Mouse (Mus musculus) limb, embryonic 15.5 days (tissue): Measurements from ENCODE around the gene Cnot11. TPM values are rescaled to one million over a fixed set of nuclear protein-coding genes. Genes with fewer than 3 reads are reported as not detected.

Source experiments
- ATAC-seq: fragments of 200-750 bp; cut with Nextera tagmentation; 2 replicates; pipeline ENCODE4 v1.8.0; 2017; ENCODE audit warnings: low read depth, moderate TSS enrichment; ENCODE audit not compliant: insufficient number of reproducible peaks, low FRiP score, low TSS enrichment
- H3K27ac ChIP-seq: fragments of 300-500 bp; sonication (generic); 2 replicates; pipeline ENCODE4 v1.5.1; 2015; ENCODE audit warnings: moderate library complexity, mild to moderate bottlenecking, inconsistent platforms
- H3K27me3 ChIP-seq: fragments of 300-500 bp; sonication (generic); 2 replicates; pipeline ENCODE4 v1.6.1; 2015; ENCODE audit warnings: inconsistent platforms
- H3K36me3 ChIP-seq: fragments of 300-500 bp; sonication (generic); 2 replicates; pipeline ENCODE4 v1.6.1; 2015; ENCODE audit warnings: inconsistent platforms
- H3K4me1 ChIP-seq: fragments of 300-500 bp; sonication (generic); 2 replicates; pipeline ENCODE4 v1.6.1; 2015; ENCODE audit warnings: inconsistent platforms
- H3K4me2 ChIP-seq: fragments of 300-500 bp; sonication (generic); 2 replicates; pipeline ENCODE4 v1.6.1; 2015; ENCODE audit warnings: mild to moderate bottlenecking, inconsistent platforms
- H3K4me3 ChIP-seq: fragments of 300-500 bp; sonication (generic); 2 replicates; pipeline ENCODE4 v1.5.1; 2015; ENCODE audit warnings: mild to moderate bottlenecking, inconsistent platforms
- H3K9ac ChIP-seq: fragments of 300-500 bp; sonication (generic); 2 replicates; pipeline ENCODE4 v1.6.1; 2015; ENCODE audit warnings: inconsistent platforms
- H3K9me3 ChIP-seq: fragments of 300-500 bp; sonication (generic); 2 replicates; pipeline ENCODE4 v1.6.1; 2016; ENCODE audit warnings: inconsistent platforms
- WGBS: fragments of 180-500 bp; shearing (Covaris S2); methylation state at CpG from one replicate; pipeline ENCODE4 v1.1.7; 2015; 5-methylcytosine and 5-hydroxymethylcytosine counted together
- polyA plus RNA-seq: library from polyadenylated mRNA; unstranded; fragments of >200 nt; fragmentation: Nextera tagmentation; extraction: Ambion mirVana; gene quantifications from 2 replicates; pipeline ENCODE4 v1.2.1, GENCODE M21; 2015

The Cnot11 gene
- polyA plus RNA-seq, 1 experiment from 2014 or later = 19.2 TPM

DNA sequence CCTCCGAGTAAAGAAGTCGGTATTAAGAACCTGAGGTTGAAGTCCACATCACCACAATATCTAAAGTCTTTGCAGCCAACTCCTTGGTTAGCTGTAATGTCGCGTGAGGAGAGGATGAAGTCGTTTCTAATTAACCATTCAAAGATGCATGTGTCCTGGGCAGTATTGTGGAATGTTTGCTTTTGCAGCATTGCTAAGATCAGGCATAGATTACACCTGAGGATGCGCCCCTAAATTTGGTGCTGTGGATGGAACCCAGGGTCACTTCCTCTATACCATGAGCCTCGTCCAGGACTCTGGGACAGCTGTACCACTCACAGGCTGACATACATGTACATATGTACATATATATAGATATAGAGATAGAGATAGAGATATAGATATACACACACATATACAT is 1.9 kb downstream of the Cnot11 start:
- Histone ChIP-seq H3K4me2 (peak overlapping the region; percentile 84), H3K27me3 (no peaks in the 10 kb centered on the region), H3K9me3 (0 out of 2 replicates have a peak, but pooled peaks cover 4% of the 10 kb centered on the region), H3K4me3 (peak overlapping the region; percentile 71), H3K4me1 (peaks cover 17% of the 10 kb centered on the region), H3K27ac (no peak overlapping the region), H3K36me3 (peaks cover 36% of the 10 kb centered on the region), H3K9ac (peak overlapping the region; percentile 85)
- no peak for ATAC-seq
- WGBS = 36% methylated on average over 7 of the region's 7 CpGs

DNA sequence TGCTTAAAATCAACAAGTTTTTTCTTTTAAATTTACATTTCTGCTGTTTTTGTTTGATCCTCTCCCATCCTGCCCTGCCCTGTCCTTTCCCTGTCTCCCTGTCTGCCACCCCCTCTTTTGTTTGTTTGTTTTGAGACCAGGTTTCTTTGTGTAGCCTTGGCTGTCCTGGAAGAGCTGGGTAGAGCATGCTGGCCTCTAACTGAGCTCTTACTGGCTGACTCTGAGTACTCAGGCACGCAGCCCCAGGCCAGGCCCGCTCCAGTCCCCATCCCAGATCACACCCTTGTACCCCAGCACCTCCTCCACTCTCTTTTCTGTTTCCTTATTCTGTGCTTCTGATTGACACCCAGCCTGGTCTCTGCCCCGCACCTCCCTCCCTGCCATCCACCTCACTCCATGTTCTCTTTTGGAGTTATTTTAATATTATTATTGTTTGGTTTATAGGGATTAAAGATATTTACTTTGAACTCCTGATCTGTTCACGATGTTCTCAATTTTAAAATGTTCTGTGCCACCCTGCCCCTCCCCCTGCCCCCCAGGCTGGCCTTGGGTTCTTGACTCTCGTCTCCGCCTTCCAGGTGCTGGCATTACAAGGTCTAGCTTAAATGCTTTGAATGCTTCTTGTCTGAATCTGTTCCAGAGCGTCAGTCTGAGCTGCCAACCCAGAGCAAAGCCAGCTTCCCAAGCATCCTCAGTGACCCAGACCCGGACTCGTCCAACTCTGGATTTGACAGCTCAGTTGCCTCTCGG is 3.0 kb downstream of the Cnot11 start:
- Histone ChIP-seq H3K9me3 (0 out of 2 replicates have a peak, but pooled peaks cover 4% of the 10 kb centered on the region), H3K9ac (no peak overlapping the region), H3K4me1 (peaks cover 17% of the 10 kb centered on the region), H3K4me2 (no peak overlapping the region), H3K27ac (no peak overlapping the region), H3K4me3 (no peak overlapping the region), H3K36me3 (peaks cover 44% of the 10 kb centered on the region), H3K27me3 (no peaks in the 10 kb centered on the region)
- WGBS = 81% methylated on average over 10 of the region's 10 CpGs
- no peak for ATAC-seq

DNA sequence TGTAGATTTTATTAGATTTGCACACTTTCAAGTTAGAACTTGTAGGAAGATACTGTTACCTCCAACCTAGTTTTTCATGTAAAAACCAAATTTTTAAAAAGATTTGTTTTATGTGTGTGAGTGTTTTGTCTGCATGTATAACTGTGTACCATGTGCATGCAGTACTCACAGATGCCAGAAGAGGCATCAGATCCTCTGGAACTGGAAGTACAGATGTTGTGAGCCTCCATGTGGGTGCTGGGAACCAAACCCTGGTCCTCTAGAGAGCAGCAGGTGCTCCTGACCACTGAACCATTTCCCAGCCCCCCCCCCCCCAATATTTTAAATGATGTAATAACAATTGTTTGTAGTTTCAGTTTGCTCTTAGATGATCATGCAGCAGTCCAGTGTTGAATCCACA is 5.8 kb downstream of the Cnot11 start:
- no peak for ATAC-seq
- H3K36me3 ChIP-seq = peaks cover 62% of the 10 kb centered on the region
- H3K4me3 ChIP-seq = no peak overlapping the region

DNA sequence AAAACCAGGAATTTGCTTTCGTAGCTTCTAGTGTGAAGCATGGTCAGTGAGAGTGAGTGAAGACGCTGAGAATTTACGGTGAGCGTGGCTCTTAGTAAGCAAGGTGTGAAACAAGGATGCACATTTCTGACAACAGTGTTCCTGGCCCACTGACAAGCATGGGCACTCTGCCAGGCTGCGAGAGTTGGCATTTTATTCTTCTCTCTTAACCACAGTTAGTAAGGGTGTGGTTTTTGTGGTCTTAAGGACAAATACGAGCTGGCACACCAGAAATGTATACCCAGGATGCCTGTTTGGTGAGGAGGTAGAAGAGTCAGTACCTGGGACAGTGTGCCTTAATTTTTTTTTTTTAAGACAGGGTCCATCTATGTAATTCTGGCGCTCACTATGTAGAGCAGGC is 10.8 kb downstream of the Cnot11 start:
- WGBS = 88% methylated on average over 7 of the region's 7 CpGs
- no peaks in the 10 kb centered on the region for H3K27me3 ChIP-seq
- no peaks in the 10 kb centered on the region for H3K9me3 ChIP-seq
- H3K4me3 ChIP-seq = no peak overlapping the region
- no peaks in the 10 kb centered on the region for H3K4me1 ChIP-seq
- no peak overlapping the region for H3K27ac ChIP-seq
- no peak for ATAC-seq
- no peak overlapping the region for H3K9ac ChIP-seq
- H3K36me3 ChIP-seq = peaks cover 68% of the 10 kb centered on the region
- H3K4me2 ChIP-seq = no peak overlapping the region

More for the DNA sequence above, 5.8 kb downstream of the Cnot11 start:
- 0 out of 2 replicates have a peak, but pooled peaks cover 4% of the 10 kb centered on the region for H3K9me3 ChIP-seq
- no peak overlapping the region for H3K27ac ChIP-seq
- no peaks in the 10 kb centered on the region for H3K27me3 ChIP-seq
- H3K9ac ChIP-seq = no peak overlapping the region
- peaks cover 12% of the 10 kb centered on the region for H3K4me1 ChIP-seq
- no peak overlapping the region for H3K4me2 ChIP-seq

DNA sequence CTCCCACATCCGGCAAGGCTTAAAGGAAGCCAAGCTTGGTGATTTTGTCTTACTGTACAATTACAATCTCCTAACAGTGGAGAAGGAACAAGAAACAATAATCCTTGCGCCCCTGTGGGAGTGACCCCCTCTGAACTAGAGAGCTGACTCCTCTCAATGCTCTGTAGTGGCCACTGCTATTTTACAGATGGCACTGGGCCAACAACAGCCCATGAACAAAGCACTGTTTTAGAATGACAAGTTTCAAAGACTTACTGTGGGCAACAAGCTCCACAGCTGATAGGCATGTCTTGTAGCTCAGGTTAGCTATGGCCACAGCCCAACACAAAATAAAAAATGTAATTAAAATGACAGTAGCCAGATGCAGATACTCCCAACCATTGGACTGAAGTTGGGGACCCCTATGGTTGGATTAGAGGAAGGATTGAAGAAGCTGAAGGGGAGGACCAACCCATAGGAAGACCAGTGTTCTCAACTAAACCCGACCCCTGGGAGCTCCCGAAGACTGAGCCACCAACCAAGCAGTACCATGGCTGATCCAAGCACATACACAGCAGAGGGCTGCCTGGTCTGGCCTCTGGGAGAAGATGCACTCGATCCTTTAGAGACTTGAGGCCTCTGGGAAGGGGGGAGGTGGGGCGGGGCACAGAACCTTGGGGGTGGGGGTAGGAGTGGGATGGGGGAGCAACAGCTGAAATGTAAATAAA is 11.5 kb downstream of the Cnot11 start:
- peaks cover 61% of the 10 kb centered on the region for H3K36me3 ChIP-seq

DNA sequence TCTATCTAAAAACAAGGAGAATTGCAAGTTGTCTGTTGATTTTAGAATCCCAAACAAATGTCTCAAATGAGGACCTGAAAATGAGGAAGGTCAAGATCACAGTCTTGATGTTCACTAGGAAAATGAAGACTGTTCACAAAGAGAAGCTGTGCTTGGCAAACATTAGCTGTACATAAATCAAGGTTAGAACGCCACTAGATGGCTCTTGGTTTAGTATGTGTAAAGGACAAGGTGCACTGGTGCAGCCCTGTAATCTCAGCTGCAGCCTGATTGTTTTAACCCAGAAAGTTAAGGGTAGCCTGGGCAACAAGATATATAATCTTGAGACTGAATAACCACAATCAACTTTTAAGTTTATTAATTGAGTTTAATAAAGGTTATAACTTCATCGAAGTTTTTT is 12.4 kb downstream of the Cnot11 start:
- no peaks in the 10 kb centered on the region for H3K4me1 ChIP-seq
- H3K36me3 ChIP-seq = peaks cover 61% of the 10 kb centered on the region
- H3K27ac ChIP-seq = no peak overlapping the region
- no peak overlapping the region for H3K4me2 ChIP-seq
- no peaks in the 10 kb centered on the region for H3K27me3 ChIP-seq
- H3K9ac ChIP-seq = no peak overlapping the region
- ATAC-seq = no peak
- H3K9me3 ChIP-seq = no peaks in the 10 kb centered on the region
- H3K4me3 ChIP-seq = no peak overlapping the region
- WGBS = 56% methylated on average over 2 of the region's 2 CpGs

More for the DNA sequence above, 11.5 kb downstream of the Cnot11 start:
- Histone ChIP-seq H3K27me3 (no peaks in the 10 kb centered on the region), H3K4me3 (no peak overlapping the region), H3K27ac (no peak overlapping the region), H3K4me1 (no peaks in the 10 kb centered on the region), H3K4me2 (no peak overlapping the region), H3K9me3 (no peaks in the 10 kb centered on the region), H3K9ac (no peak overlapping the region)
- WGBS = 92% methylated on average over 6 of the region's 6 CpGs
- ATAC-seq = no peak

DNA sequence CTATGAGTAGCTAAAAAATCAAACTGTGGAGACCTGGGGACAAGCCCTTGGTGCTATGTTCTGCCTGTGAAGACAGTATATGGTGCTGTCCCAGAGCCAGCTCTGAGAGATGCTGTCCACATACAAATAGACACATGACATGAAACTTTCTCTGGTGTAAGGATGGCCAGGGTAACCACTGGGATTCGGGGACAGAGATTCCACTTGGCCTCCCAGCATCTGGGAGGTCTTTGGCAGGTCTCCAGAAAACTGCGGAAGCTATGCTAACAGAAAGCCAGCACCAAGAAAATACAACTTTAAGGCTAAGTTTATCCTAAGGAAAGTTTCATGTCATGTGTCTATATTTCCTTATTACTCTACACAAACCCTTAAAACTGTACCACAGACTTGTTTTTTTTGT is 15.0 kb downstream of the Cnot11 start:
- no peak for ATAC-seq

DNA sequence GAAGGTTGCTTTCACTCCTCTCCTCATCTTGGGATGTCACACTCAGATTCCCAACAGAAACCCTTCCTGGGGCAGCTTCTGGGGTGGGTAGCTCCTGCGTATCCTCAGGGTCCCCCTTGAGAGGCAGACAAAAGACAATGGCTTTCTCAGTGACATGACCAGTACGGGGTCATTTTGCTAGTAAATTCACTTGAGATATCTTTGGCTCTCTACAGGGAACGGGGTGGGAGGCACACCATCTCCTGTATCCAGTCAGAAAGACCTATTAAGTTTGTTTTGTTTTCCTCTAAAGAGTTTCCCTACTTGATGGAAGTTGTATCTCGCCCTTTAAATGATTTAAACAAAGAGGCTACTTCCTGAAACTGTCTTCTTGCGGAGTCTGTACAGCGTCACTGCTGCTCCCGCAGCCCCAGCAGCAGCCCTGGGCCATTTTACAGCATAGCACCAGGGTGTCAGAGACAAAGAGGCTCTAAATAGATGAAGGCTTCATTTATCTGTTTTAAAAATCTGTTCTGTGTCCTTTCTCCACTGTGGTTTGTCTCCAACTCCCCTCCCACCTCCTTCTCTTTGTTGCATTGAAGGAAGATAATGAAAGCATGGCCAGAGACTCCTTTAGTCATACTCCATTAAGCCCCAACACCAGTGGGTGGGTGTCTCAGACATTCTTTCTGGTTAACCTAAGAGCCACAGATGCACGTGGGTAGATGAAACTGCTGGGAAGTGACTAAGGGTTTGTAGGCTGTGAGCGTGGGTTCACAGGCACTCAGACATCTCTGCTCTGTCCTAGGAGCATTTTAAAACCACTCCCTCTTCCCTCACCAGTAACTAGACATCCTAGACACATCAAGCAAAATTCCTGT is 21.0 kb downstream of the Cnot11 start:
- Histone ChIP-seq H3K9ac (no peak overlapping the region), H3K4me2 (no peak overlapping the region), H3K9me3 (no peaks in the 10 kb centered on the region), H3K4me3 (no peak overlapping the region), H3K36me3 (peaks cover 61% of the 10 kb centered on the region), H3K27ac (no peak overlapping the region), H3K4me1 (no peaks in the 10 kb centered on the region), H3K27me3 (no peaks in the 10 kb centered on the region)
- 60% methylated on average over 9 of the region's 9 CpGs for WGBS
- ATAC-seq = no peak

More for the DNA sequence above, 15.0 kb downstream of the Cnot11 start:
- Histone ChIP-seq H3K4me3 (no peak overlapping the region), H3K9ac (no peak overlapping the region), H3K4me1 (no peaks in the 10 kb centered on the region), H3K36me3 (peaks cover 54% of the 10 kb centered on the region), H3K4me2 (no peak overlapping the region), H3K27me3 (no peaks in the 10 kb centered on the region), H3K27ac (no peak overlapping the region), H3K9me3 (no peaks in the 10 kb centered on the region)
- WGBS = 79% methylated on average over 2 of the region's 2 CpGs

DNA sequence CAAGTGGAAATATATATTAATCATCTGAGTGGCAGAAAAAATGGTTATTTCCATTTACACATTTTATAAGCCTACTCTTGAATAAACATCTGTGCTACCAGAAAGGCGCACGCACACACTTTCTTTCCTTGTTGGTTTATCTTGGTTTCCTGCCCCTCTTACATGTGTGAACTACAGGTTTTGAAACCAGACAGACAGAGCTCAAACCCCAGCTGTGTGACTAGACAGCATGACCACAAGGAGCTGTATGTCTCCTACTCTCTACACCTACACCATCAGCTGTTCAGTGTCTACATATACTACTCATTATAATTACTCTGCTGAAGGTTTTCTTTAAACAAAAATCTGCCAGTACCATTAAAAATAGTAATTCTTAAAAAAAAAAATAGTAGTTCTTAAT is 24.2 kb downstream of the Cnot11 start:
- peaks cover 62% of the 10 kb centered on the region for H3K36me3 ChIP-seq
- 94% methylated on average over 2 of the region's 2 CpGs for WGBS

DNA sequence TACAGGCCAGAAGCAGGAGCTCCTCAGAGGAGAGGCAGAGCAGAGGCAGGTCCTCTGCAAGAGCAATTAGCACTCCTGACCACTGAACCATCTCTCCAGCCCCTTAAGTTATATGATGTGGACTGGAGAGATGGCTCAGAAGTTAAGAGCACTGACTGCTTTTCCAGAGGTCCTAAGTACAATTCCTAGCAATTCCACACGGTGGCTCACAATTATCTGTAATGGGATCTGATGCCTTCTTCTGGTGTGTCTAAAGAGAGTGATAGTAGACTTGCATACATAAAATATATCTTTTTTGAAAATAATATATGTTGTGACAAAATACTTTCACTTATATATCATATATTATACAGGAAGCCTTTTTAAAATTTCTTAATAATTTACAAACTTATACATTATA is 27.1 kb downstream of the Cnot11 start:
- WGBS = 43% methylated on average over 1 of the region's 1 CpGs
- no peak for ATAC-seq

More for the DNA sequence above, 24.2 kb downstream of the Cnot11 start:
- H3K27ac ChIP-seq = no peak overlapping the region
- H3K27me3 ChIP-seq = no peaks in the 10 kb centered on the region
- no peak for ATAC-seq
- no peaks in the 10 kb centered on the region for H3K9me3 ChIP-seq
- H3K9ac ChIP-seq = no peak overlapping the region
- H3K4me1 ChIP-seq = no peaks in the 10 kb centered on the region
- H3K4me3 ChIP-seq = no peak overlapping the region
- H3K4me2 ChIP-seq = no peak overlapping the region

DNA sequence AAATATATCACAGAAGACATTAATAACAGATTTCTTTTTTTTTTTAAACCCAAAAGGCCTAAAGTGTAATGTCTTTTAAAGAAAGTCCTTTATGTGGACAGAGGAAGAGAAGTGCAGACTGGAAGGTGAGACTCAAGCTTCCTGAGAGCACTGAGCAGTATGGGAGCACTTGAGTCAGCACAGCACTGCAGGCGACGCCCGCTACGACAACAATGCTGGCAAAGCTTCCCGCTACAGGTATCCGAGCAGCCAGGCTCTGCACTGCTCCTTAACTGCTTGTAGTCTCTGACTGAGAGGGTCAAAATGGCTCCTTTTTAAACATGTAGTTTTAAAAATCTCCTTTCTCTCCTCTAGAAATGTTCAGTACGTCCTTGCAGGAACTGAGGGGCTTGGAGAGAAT is 28.4 kb downstream of the Cnot11 start:
- H3K9me3 ChIP-seq = no peaks in the 10 kb centered on the region
- no peak for ATAC-seq
- no peak overlapping the region for H3K4me2 ChIP-seq
- WGBS = 78% methylated on average over 7 of the region's 7 CpGs
- H3K36me3 ChIP-seq = peaks cover 37% of the 10 kb centered on the region
- H3K4me3 ChIP-seq = no peak overlapping the region
- H3K9ac ChIP-seq = no peak overlapping the region
- H3K4me1 ChIP-seq = no peaks in the 10 kb centered on the region
- H3K27ac ChIP-seq = no peak overlapping the region
- H3K27me3 ChIP-seq = no peaks in the 10 kb centered on the region

More for the DNA sequence above, 27.1 kb downstream of the Cnot11 start:
- H3K36me3 ChIP-seq = peaks cover 46% of the 10 kb centered on the region
- no peaks in the 10 kb centered on the region for H3K4me1 ChIP-seq
- no peak overlapping the region for H3K27ac ChIP-seq
- H3K4me3 ChIP-seq = no peak overlapping the region
- H3K27me3 ChIP-seq = no peaks in the 10 kb centered on the region
- H3K9me3 ChIP-seq = no peaks in the 10 kb centered on the region
- H3K4me2 ChIP-seq = no peak overlapping the region
- no peak overlapping the region for H3K9ac ChIP-seq
